Mouse (Mus musculus) T-helper 2 cell (primary cell): ENCODE results near the gene Arhgap36.

Experiments
- in situ Hi-C: fragments of 300-600 bp; cut with MboI, MseI; formaldehyde crosslinking; loops from one replicate; pipeline ENCODE4 v1.15.1; 2025; ENCODE audit warnings: high pct_unique_total_duplicates

The Arhgap36 gene

DNA sequence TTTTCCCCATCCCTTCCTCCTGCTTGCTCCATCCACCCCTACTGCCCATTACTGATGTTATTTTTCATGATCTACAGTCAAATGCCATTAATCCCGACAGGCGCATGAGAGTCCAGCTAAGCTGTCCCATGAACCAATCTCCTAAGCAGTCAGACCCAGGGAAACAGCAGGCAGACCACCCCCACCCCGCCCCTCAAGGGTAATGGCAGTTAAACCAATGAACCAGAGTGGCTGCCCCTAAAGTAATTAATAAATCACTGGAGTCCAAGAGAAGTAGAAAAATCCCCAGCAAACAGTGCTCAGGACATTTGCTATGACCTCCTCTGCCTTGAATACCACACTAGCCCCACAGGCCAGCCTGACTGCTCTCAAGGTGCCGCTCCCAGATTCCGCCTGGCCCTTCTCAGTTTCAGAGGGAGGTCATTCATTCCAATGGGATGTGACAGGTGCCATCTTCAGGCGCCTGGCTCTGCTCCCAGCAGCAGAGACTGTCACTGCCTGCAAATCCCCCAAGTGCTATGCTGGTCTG is at the start of gene Arhgap36:
Gene Arhgap36 (plus strand): TSS at position 504 of the 529 bp plus-strand sequence.
- in situ Hi-C loops = no loop called here

DNA sequence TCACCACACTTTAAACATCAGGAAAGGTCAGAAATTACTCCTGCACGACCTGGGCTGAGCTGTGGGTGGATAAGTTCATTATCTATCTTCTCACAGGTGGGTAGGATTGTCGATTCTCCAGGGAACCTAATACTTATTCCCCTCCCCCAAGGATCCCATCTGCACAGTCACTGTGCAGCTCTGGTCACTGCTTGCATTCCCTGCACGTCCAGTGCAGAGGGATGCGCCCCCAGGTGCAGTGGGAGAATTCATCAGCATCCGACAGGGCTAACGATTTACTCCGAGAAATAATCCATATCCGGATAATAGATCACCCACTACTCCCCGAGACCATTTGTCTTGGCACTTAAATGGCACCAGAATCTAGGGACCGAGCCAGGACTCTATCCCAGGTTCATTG is 6.0 kb upstream of the Arhgap36 start:
- in situ Hi-C loops = no loop called here

DNA sequence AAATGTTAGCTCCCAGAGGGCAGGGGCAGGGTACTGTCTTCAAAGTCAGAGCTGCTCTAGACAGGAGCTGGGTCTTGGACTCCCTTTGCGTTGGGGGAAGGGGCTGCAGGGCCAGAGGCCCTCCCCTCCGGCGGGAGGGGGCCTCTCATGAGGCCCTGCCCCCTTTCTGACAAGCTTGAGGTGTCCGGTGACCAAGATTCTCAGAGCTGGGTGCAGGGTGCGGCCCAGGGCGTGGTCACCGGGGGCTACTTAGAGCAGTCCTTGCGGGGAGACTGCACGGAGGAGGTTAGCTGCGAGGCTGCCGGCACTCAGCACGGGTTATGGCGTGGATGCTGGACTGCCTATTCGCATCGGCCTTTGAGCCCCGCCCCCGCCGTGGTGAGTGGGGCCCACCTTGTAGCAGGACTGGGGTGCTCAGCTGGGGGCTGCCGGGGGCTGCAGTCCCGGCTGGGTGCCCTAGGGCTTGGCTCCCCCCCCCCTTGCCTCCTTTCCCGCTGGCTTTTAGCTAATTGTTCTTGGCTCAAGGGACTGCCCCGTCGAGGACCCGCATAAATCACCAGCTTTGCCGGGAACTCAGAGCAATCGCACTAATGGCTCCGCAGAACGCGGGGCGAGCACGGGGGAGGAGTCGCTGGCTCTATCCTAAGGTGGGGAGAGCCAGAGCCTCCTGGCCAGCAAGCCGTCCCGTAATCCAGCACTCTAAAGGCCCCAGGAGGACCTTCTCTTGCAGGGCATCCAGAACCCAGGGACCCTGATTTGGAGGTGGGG is 6.7 kb downstream of the Arhgap36 start:
- in situ Hi-C loops = no loop called here

DNA sequence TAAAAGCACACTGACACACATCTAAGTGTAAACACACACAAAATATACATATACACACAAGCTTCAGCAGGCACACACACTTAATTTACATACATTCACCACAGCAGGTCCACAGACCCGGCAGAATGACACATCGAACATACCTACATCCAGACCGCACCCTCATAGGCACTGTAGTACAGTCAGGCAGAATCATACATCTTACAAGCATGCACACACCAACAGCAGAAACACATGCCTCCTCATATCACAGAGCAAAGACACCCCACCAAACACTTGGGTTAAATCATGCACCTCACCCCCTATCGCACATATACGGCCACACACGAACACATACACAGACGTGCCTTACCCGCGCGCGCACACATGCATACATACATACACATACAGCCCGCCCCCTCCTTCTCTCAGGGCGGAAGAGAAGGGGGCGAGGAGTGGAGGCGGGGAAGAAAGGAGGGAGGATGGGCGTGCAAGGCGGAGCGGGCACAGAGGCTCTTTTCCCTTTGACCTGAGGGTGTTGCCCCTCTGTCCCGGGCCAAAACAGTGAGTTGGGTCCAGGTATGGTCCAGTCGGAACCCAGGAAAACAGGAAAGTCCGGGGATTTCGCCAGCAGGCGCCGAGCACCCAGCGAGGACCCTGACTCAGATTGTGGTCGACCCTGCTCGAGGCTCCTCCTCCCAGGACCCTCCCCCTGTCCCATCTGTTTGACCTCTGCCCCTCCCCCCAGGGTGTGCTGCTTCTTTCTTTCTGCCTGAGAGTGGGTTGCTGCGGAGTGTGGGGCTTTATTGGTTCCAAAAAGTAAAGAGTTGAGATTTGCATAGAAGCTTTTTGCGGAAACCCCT is 16.4 kb downstream of the Arhgap36 start:
- in situ Hi-C loops = no loop called here

DNA sequence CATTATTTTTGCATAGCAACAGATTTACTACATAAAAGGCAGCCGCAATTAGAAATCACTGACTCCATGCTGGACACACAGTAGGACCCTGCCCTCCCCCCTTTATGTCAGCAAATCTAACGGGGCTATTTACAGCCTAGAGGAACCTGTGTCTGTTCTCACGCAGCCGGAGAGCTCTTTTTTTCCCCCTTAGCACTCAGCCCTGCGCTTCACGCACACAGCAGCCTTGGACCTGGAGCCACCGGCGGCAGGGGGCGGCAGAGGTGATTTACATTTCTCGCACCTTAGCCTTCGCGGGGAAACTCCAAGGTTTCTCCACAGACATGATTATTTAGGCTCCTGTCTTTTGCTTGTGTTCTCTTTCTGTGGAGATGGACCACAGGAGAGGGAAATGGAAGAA is 17.1 kb downstream of the Arhgap36 start:
- in situ Hi-C loops = no loop called here

DNA sequence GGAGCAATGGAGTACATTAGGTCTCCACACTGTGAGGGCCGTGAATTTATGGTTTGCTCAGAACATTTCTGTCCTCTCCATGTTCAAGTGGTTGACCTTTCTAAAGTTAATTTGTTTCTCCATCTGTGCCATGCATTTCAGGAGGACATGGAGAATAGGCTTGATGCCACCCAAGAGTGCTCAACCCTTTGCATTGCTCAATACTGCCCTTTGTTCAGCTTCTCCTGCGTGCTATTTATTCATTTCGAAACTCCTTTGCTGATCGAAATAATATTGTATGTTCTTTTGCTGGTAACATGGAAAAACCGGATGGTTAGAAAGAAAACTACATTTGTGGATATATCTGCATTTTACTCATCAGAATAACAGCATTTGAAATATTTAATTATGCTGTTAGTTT is 25.4 kb downstream of the Arhgap36 start:
- in situ Hi-C loops = no loop called here

DNA sequence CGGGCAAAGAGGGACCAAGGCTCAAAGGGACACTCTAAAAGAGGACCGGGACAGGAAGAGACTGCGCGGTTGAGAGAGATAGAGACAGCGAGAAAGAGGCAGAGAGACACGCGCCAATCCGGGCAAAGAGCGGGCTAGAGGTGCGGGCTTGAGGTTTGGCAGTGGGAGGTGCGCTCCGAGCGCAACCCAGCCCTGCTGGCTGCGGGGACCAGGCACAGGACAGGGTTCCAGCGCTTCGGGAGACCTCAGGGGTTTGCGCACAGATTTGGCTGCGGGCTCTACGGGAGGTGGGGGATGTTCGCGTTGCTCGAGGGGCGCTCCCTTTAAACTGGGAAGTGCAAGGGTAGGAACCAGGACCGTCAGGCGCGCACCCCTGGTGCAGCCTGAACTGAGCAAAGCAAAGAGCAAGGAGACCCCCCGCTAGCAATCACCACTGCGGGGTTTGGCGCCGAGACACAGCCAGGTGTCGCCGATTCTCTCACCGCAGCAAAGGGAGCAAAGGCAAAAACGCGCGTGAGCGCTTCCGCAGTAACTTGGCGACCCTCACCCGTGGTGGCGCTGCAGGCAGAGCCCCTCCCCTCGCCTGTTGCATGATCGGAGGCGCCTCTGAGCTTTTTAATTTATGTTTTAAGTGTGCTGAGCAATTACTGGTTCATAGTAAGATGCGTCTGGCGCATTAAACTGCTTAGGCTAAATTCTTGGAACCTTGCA is 30.1 kb downstream of the Arhgap36 start:
- in situ Hi-C loops = no loop called here
